Comparison of ENCODE assay signal across 10 mouse cellular contexts in genomic region chr1:181260949-181261696, GRCm38 (mm10). TPM values are rescaled to one million over a fixed set of nuclear protein-coding genes. Genes with fewer than 3 reads are reported as not detected.
A peak's percentile ranks its signal among the peaks of the same experiment; 100 is the strongest.
DNase-seq lines count a peak whose midpoint lies in the region; ATAC-seq and TF ChIP-seq lines count a peak whose summit lies in the region.
"Had no signal": no experiment of that assay in that cellular context is flagged by ENCODE, and none has a peak within 500 bp of the region (broad histone marks: within the 10 kb centered on the region; RNA-seq: fewer than 3 reads in every experiment).

No protein-coding gene starts in this region.

- TF ChIP-seq EP300 in liver, postnatal 0 days (IDR thresholded peaks at IDR 0.05; ENCODE audit: low read depth), result peak; percentile 92

- H3K4me2 ChIP-seq in heart, embryonic 12.5 days, result no peak overlapping the region
- H3K4me2 ChIP-seq in liver, postnatal 0 days (ENCODE audit: low read depth, low read length), result peak overlapping the region; percentile 27; the same call in 1 of the 2 replicates

- H3K27me3 ChIP-seq in heart, embryonic 12.5 days (replicated peaks), result no peaks in the 10 kb centered on the region
- H3K27me3 ChIP-seq in liver, postnatal 0 days (ENCODE audit: insufficient read depth, low read length), result no peaks in the 10 kb centered on the region

- H3K4me3 ChIP-seq in heart, embryonic 12.5 days, result no peak overlapping the region
- no peak overlapping the region for H3K4me3 ChIP-seq in liver, postnatal 0 days (ENCODE audit: low read depth, low read length)

- peaks cover 59% of the 10 kb centered on the region for H3K4me1 ChIP-seq in heart, embryonic 12.5 days (replicated peaks)
- H3K4me1 ChIP-seq in liver, postnatal 0 days (ENCODE audit: insufficient read depth), result peaks cover 52% of the 10 kb centered on the region

- no peaks in the 10 kb centered on the region for H3K36me3 ChIP-seq in heart, embryonic 12.5 days
- no peaks in the 10 kb centered on the region for H3K36me3 ChIP-seq in liver, postnatal 0 days (replicated peaks; ENCODE audit: insufficient read depth, low read length)

- no peak for TF ChIP-seq CTCF in liver, postnatal 0 days (IDR thresholded peaks at IDR 0.05; ENCODE audit: low read depth)

- DNase-seq in adrenal gland, postnatal 14 days, result peak; percentile 22
- no peak for DNase-seq in adrenal gland, adult 8-10 months
- DNase-seq in spleen, postnatal 4 days (ENCODE audit: low spot score in 2 of 2), result peak; percentile 71 to 75
- DNase-seq in spleen, postnatal 14 days (ENCODE audit: low spot score in 2 of 2), result no peak
- peak; percentile 61 for DNase-seq in liver, postnatal 0 days
- DNase-seq in left cerebral cortex, adult 9 months (ENCODE audit: low spot score in 2 of 2), result no peak
- no peak for DNase-seq in layer of hippocampus, adult 11-12 months (ENCODE audit: low spot score)
- DNase-seq: cerebellum, adult 9-11 months; kidney, postnatal 10 days had no signal

- H3K27ac ChIP-seq in heart, embryonic 12.5 days (ENCODE audit: poor library complexity, severe bottlenecking), result peak overlapping the region; percentile 57
- H3K27ac ChIP-seq in liver, postnatal 0 days (ENCODE audit: low read depth), result peak overlapping the region; percentile 100

- H3K9ac ChIP-seq in heart, embryonic 12.5 days, result no peak overlapping the region
- peak overlapping the region; percentile 37 for H3K9ac ChIP-seq in liver, postnatal 0 days (replicated peaks)

- peak; percentile 69 for ATAC-seq in heart, embryonic 12.5 days (ENCODE audit: insufficient number of reproducible peaks, low FRiP score)
- peak; percentile 3 for ATAC-seq in liver, postnatal 0 days

- 0 out of 2 replicates have a peak, but pooled peaks cover 3% of the 10 kb centered on the region for H3K9me3 ChIP-seq in heart, embryonic 12.5 days (replicated peaks)
- H3K9me3 ChIP-seq in liver, postnatal 0 days (ENCODE audit: low read length), result no peaks in the 10 kb centered on the region

- WGBS in heart, embryonic 12.5 days, result 39% methylated on average over 8 of the region's 8 CpGs
- 43% methylated on average over 8 of the region's 8 CpGs for WGBS in liver, postnatal 0 days (ENCODE audit: insufficient replicate concordance)

RNA-seq across cellular contexts. Expression of gene Wdr26, which starts 49.3 kb away (rescaled TPM):
- total RNA-seq in adrenal gland, postnatal 14 days (2021), result 137 and 139 TPM in 2 replicates
- 100 to 1,000 TPM; 120 to 162 (median 149) TPM for total RNA-seq in adrenal gland, adult 8-10 months (2022)
- 35.2 and 37.9 TPM in 2 replicates for polyA plus RNA-seq in heart, embryonic 12.5 days (2016; fragmentation: Nextera tagmentation; extraction: Ambion mirVana)
- 39.4 and 40.1 TPM in 2 replicates for polyA plus RNA-seq in liver, postnatal 0 days (2015; fragmentation: Nextera tagmentation; extraction: Ambion mirVana)

Comparison
In these comparisons a context has a peak if more than half of its experiments do, and no peak if none do; other contexts are left out.
1. DNase-seq: peak in adrenal gland, postnatal 14 days (single experiment), spleen, postnatal 4 days (2 of 2) and liver, postnatal 0 days (single experiment); none in adrenal gland, adult 8-10 months (single experiment), spleen, postnatal 14 days (0 of 2), left cerebral cortex, adult 9 months (0 of 2) and layer of hippocampus, adult 11-12 months (single experiment).